Mouse (Mus musculus) spleen, adult 2 months (tissue): Measurements from ENCODE around the gene Fam47e. TPM values are rescaled to one million over a fixed set of nuclear protein-coding genes. Genes with fewer than 3 reads are reported as not detected.
"Not testable (repeated sequence)": the region's sequence is repeated elsewhere in the genome, so short reads cannot be mapped to it uniquely, and the experiment has no call there.

Experiments used
- DNase-seq, 2 experiments: peaks; one replicate each; pipeline versions ENCODE4 v3.0.0 to v3.0.0-alpha.2; 2012 to 2021; ENCODE audit warnings: low spot score in 2 of 2, low read depth in 1 of 2
- H3K27ac ChIP-seq: fragments of 200-500 bp; 2 replicates; pipeline ENCODE4 v1.5.1; 2012; ENCODE audit warnings: low read length, inconsistent platforms; ENCODE audit not compliant: insufficient read depth
- H3K27me3 ChIP-seq: fragments of 200-500 bp; 2 replicates; pipeline ENCODE4 v1.6.1; 2012; ENCODE audit warnings: mild to moderate bottlenecking, moderate library complexity, low read length, inconsistent platforms; ENCODE audit not compliant: control insufficient read depth, insufficient read depth
- H3K36me3 ChIP-seq: fragments of 200-500 bp; 2 replicates; pipeline ENCODE4 v1.6.1; 2012; ENCODE audit warnings: mild to moderate bottlenecking, low read length, inconsistent platforms; ENCODE audit not compliant: control insufficient read depth, insufficient read depth
- H3K4me1 ChIP-seq: fragments of 200-500 bp; 2 replicates; pipeline ENCODE4 v1.6.1; 2011; ENCODE audit warnings: inconsistent platforms; ENCODE audit not compliant: control insufficient read depth, insufficient read depth, insufficient read length
- H3K4me3 ChIP-seq: fragments of 200-500 bp; 2 replicates; pipeline ENCODE4 v1.5.1; 2011; ENCODE audit warnings: mild to moderate bottlenecking, inconsistent platforms; ENCODE audit not compliant: insufficient read depth, insufficient read length; ENCODE audit errors: extremely low read depth
- CTCF ChIP-seq: fragments of 200-500 bp; IDR thresholded peaks from 2 replicates; pipeline ENCODE4 v1.5.1; 2011; ENCODE audit warnings: mild to moderate bottlenecking, inconsistent platforms; ENCODE audit not compliant: insufficient read depth, insufficient read length, insufficient replicate concordance; ENCODE audit errors: extremely low read depth
- POLR2A ChIP-seq: fragments of 200-500 bp; IDR thresholded peaks from 2 replicates; pipeline ENCODE4 v1.6.1; 2011; ENCODE audit warnings: low read depth, low read length, inconsistent platforms
- WGBS: fragments of 180-500 bp; shearing (Covaris S2); methylation state at CpG from one replicate; pipeline ENCODE4 v1.1.7; 2018; 5-methylcytosine and 5-hydroxymethylcytosine counted together
- polyA plus RNA-seq: library from polyadenylated mRNA; depleted of rRNA; stranded (reverse); fragments of >200 nt; gene quantifications from 2 replicates; pipeline ENCODE4 v1.2.3, GENCODE M21; 2012

Fam47e gene
- polyA plus RNA-seq, 1 experiment, result 0.19 TPM

- 92% methylated on average over 5 of the region's 5 CpGs for WGBS
- TF ChIP-seq POLR2A (no peak), CTCF (no peak)
- no peaks in the 10 kb centered on the region for H3K27me3 ChIP-seq
- no peak overlapping the region for H3K27ac ChIP-seq
- peaks cover 9% of the 10 kb centered on the region; the same call in 1 of the 2 replicates for H3K4me1 ChIP-seq
- H3K4me3 ChIP-seq, result no peak overlapping the region
- no peaks in the 10 kb centered on the region for H3K36me3 ChIP-seq
- no peak for DNase-seq
Observed at GRCm38 (mm10) chr5:92512066-92512465, 42.8 kb upstream of the Fam47e start.

GRCm38 (mm10) chr5:92521131-92521530 lies 33.7 kb upstream of the Fam47e start:
- not testable (repeated sequence) for H3K27ac ChIP-seq, H3K27me3 ChIP-seq, H3K4me1 ChIP-seq, H3K36me3 ChIP-seq, DNase-seq, H3K4me3 ChIP-seq
- 92% methylated on average over 2 of the region's 2 CpGs for WGBS

- H3K27me3 ChIP-seq, result no peaks in the 10 kb centered on the region
- DNase-seq, result no peak
- no peak overlapping the region for H3K4me3 ChIP-seq
- TF ChIP-seq CTCF (no peak), POLR2A (no peak)
- no peaks in the 10 kb centered on the region for H3K36me3 ChIP-seq
- H3K4me1 ChIP-seq, result no peaks in the 10 kb centered on the region
- 24% methylated on average over 6 of the region's 6 CpGs for WGBS
- no peak overlapping the region for H3K27ac ChIP-seq
Observed at GRCm38 (mm10) chr5:92524821-92525258, 30.0 kb upstream of the Fam47e start.

- no peak overlapping the region for H3K4me3 ChIP-seq
- no peak overlapping the region for H3K27ac ChIP-seq
- no peaks in the 10 kb centered on the region for H3K36me3 ChIP-seq
- H3K27me3 ChIP-seq, result no peaks in the 10 kb centered on the region
- 81% methylated on average over 4 of the region's 4 CpGs for WGBS
- no peak for DNase-seq
- H3K4me1 ChIP-seq, result no peaks in the 10 kb centered on the region
- TF ChIP-seq POLR2A, result no peak
Observed at GRCm38 (mm10) chr5:92539698-92540097, 15.2 kb upstream of the Fam47e start.

- Histone ChIP-seq H3K4me3 (no peak overlapping the region), H3K27me3 (no peaks in the 10 kb centered on the region), H3K4me1 (no peaks in the 10 kb centered on the region), H3K36me3 (no peaks in the 10 kb centered on the region), H3K27ac (no peak overlapping the region)
- TF ChIP-seq CTCF, result no peak
- TF ChIP-seq POLR2A, result no peak
- WGBS, result 100% methylated on average over 2 of the region's 2 CpGs
- DNase-seq, result no peak
Observed at GRCm38 (mm10) chr5:92552611-92553010, 2.3 kb upstream of the Fam47e start.

GRCm38 (mm10) chr5:92553939-92554338 lies 930 bp upstream of the Fam47e start:
- Histone ChIP-seq H3K27ac (no peak overlapping the region), H3K4me1 (no peaks in the 10 kb centered on the region), H3K4me3 (no peak overlapping the region), H3K27me3 (no peaks in the 10 kb centered on the region), H3K36me3 (no peaks in the 10 kb centered on the region)
- no peak for TF ChIP-seq CTCF
- TF ChIP-seq POLR2A, result no peak
- WGBS, result 72% methylated on average over 3 of the region's 3 CpGs
- DNase-seq, result no peak

- no peak for DNase-seq
- Histone ChIP-seq H3K27ac (no peak overlapping the region), H3K4me1 (no peaks in the 10 kb centered on the region), H3K36me3 (no peaks in the 10 kb centered on the region), H3K4me3 (no peak overlapping the region), H3K27me3 (no peaks in the 10 kb centered on the region)
- 85% methylated on average over 4 of the region's 4 CpGs for WGBS
- TF ChIP-seq CTCF (no peak), POLR2A (no peak)
Observed at GRCm38 (mm10) chr5:92554443-92554842, 426 bp upstream of the Fam47e start.

- H3K36me3 ChIP-seq, result no peaks in the 10 kb centered on the region
- H3K27ac ChIP-seq, result no peak overlapping the region
- H3K27me3 ChIP-seq, result no peaks in the 10 kb centered on the region
- no peak for DNase-seq
- TF ChIP-seq CTCF, result no peak
- no peak overlapping the region for H3K4me3 ChIP-seq
- H3K4me1 ChIP-seq, result no peaks in the 10 kb centered on the region
- 96% methylated on average over 1 of the region's 1 CpGs for WGBS
Observed at GRCm38 (mm10) chr5:92555905-92556304, 1.0 kb downstream of the Fam47e start.
